Mouse (Mus musculus) skeletal muscle tissue, adult 2 months (tissue): ENCODE results near the gene Fblim1.

Experiments
- DNase-seq: peaks from one replicate; pipeline ENCODE4 v3.0.0-alpha.2; 2012; ENCODE audit warnings: low read depth, low spot score

The Fblim1 gene

DNA sequence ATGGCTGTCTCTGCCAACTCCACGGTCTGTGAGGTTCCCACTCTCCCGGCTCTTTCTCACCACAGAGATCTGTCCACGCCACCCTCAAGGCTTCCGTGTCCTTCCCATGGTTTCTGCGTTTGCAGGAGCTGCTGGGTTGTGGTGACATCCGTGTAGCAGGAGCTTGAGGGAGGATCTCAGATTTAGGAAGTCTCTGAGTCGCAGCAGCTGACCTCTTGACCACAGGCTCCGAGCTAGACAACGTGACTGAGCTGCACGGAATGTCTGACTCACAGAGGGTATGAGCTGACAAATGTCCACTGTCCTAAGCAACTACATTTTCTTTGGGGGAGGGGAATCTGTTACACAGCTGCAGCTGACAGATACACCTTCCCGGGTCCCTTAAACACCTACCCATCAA lies at the start of gene Fblim1:
Gene Fblim1 (minus strand): TSS at position 236 of the 400 bp plus-strand sequence.
- peak; percentile 47 for DNase-seq

DNA sequence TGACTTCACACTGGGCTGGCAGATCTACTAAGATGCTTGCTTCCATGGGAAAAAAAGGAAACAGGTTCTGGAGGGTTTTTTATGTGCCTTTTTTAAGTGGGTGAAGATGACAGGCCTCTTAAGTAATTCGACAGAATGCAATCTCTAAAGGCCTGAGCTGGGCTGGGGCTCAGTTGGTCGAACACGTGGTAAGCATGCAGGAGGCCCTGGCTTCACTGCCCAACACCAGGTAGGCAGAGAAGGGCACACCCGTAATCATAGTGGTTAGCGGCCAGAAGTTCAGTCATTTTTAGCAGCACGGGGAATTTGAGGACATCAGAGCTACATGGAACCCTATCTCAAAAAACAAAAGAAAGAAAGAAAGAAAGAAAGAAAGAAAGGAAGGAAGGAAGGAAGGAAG lies 48.6 kb upstream of the Fblim1 start:
- DNase-seq: no peak

DNA sequence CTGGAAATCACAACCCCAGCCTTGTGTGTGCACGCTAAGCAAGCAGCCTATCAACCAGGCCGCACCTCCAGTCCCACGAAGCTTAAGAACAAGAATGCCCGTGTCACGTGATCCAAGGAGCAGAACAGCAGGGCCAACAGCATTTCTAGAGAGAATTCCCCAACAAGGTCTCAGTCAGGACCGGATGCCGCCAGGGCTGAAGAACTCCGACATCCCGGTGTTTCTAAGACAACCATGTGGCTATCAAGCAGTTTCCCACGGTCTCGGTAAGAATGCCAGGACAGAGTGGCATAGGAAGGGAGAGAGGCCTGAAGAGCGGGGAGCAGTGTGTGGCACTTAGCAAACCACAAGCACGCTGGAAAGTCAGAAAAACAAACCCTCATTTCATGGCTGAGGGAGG lies 47.9 kb upstream of the Fblim1 start:
- DNase-seq: no peak

DNA sequence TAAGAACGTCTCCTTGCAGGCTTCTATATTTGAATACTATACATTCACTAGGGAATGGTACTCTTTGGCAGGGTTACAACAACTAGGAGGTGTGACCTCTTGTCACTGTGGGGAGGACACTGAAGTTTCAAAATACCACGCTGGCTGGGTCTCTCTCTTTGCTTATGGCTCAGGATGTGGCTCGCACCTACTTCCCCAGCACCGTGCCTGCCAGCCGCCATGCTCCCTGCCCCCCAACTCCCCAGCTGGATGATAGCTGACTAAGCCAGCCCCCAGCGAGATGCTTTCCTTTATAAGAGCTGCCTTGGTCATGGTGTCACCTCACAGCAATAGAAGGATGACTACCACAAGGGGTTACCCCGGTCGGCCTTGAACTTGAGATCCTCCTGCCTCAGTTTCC lies 47.1 kb upstream of the Fblim1 start:
- no peak for DNase-seq

DNA sequence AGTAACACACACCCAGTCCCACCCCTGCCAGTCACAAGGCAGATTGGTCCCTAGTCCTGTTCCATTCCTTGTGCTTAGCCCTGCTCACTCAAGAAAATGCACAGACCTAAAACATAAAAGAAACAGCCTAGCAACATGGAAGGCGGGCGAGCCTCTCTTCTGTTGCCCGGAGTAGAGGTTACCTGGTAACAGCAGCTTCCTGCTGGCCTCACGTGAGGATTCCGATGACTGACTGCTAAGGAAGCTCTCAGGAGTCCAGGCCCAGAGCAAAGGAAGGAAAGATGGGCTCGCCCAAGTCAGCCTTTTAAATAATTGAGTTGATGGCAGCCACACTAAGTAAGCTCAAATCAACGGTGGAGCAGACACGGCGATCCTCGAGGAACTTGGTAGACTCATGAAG lies 46.0 kb upstream of the Fblim1 start:
- DNase-seq: no peak

DNA sequence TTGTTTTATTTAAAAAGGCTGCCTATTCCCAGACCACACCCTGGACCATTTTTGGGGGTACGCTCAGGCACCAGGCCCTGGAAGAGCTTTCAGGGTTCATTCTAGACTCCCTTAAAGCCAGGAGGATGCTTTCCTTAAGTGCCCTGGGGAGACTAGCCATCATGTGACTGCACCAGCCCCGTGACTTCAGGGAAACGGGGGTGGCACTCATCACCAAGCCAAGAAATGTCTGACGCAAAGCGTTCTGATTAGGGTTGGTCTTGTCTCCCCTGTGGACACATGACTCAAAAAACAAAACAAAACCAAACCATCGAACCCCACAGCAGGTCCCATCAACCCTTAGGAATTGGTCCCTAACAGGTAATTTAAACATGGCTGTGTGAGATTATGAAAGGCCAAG lies 45.4 kb upstream of the Fblim1 start:
- DNase-seq: no peak

DNA sequence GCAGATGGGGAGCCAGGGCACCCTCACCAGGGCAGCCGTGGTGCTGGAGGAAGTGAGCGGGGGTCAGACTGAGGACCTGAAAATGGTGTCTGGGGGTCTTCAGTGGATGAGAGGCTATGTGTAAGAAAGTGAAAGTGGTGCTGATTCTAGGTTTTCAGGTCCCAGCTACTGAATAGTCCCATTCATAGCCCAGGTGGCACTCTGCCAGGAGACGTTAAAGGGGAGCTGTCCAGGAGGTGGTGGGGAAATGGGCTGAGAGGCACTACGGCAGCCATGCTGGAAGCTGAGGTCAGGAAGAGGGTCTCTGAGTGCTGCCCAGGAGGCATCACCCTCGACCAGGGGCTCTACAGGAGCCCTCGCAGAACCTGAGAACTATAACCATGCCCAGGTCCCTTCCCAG lies 43.3 kb upstream of the Fblim1 start:
- no peak for DNase-seq

DNA sequence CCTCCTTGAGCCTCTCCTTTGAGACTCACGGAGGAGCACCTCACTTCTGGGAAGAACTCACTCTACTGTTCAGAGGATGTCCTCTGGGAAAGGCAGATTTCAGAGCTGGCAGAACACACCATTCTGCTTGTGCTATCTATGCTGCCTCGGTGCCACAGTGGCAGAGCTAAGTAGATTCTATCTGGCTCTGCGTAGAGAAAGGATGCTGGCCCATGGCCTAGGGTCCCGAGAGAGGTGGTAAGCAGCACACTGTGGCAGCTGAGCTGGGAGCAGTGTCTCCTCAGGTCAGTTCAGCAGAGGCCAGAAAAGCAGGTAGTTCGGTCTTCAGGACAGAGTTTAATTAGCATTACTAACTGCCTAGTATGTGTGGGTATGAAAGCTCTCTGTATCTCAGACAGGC lies 42.4 kb upstream of the Fblim1 start:
- peak; percentile 66 for DNase-seq

DNA sequence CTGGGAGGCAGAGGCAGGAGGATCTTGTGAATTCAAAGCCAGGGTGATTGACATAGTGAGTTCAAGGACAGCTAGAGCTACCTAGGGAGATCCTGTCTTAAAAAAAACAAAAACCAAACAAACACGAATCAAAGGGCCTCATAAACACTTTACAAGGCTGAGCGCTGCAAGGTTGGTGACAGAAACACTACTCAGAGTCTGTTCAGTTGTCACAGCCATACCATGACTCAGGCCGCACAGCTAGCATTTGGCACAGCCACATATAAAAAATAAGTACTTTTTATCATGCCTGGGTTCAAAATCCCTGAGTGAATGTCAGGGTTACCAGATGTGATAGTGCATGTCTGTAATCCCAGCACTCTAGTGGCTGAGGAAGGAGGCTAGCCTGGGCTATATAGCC lies 41.3 kb upstream of the Fblim1 start:
- DNase-seq: no peak

DNA sequence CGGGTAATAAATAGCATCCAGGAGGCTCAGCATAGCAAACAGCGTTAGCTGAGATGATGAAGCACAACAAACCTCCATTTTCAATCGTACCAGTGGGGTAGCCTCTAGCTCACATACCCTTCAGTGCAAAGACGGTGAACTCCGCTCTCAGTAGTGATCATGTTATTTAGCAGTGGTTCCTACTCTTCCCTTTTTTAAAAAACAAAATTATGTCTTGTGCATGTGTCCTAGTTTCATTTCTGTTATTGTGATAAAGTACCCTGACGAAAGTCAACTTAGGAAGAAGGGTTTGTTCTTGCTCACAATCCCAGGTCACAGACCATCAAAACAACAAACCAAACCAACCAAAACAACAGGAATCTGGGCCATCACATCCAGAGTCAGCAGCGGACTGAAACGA lies 40.1 kb upstream of the Fblim1 start:
- DNase-seq: no peak

DNA sequence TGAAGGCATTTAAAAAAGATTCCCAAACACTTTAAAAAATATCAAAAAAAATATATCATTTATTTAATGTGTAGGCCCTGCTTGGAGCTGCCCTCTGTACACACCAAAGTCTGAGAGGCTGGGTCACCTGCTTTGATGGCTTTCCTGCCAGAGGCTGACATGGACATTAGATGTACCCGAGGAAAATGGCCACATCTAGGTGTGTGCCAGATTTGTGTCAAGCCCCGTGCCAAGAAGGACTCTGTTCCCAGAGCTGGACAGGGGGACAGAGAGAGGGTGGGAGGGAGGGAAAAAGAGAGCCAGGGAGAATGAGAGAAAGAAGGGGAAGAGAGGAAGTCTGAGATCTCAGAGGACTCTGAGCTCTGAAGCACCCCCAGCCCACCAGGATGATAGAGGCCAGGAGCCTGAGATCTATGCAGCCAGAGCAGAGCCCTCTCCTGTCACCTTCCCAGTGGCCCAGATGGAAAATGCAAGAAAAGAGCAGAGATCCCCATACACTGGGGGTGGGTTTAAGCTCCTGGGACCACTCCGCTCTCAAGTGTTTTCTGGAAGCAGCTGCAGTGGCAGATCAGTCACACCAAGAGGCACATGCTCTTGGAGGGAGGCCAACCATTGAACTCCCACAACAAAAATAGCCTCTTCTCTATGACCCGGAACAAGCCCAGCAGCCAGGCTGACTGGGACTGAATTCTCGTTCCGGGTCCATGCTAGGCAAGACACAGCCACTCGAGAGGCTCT lies 37.4 kb upstream of the Fblim1 start:
- peak; percentile 88 for DNase-seq

DNA sequence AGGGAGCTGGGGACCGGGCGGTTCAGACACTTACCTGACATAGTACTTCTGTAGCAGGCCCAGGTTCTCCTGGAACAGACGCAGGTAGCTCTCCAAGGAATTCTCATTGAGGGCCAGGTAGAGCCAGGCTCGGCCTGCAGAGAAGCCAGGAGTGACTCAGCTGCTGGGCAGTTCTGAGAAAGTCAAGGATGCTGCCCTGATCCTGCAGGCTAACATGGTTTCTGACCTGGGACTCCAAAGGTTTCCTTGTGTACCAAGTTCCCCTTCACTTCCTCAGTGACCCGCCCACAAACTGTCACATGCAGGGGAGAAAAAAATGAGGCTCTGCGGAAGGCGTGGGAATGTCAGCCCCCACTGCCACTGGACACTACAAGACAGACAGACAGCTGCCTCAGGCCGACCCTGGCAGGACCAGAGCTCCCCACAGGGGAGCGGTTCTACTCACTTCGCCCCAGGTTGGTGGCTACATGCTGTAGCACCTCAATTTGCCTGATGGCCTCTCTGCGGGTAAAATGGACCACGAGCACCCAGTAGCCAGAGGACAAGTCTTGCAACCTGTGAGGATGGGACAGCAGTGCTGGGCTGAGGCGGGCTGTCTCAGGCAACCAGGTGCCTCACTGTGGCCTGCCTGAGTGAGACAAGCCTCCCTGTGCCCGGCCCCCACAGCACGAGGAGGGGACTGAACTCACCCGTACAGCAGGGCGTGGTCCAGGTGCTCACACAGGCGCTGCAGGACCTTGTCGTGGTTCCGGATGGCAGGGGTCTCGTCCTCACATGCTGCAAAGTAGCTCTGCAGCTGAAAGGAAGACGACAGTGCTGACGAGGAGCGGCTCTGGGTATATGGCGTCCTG lies 36.3 kb upstream of the Fblim1 start:
- no peak for DNase-seq

DNA sequence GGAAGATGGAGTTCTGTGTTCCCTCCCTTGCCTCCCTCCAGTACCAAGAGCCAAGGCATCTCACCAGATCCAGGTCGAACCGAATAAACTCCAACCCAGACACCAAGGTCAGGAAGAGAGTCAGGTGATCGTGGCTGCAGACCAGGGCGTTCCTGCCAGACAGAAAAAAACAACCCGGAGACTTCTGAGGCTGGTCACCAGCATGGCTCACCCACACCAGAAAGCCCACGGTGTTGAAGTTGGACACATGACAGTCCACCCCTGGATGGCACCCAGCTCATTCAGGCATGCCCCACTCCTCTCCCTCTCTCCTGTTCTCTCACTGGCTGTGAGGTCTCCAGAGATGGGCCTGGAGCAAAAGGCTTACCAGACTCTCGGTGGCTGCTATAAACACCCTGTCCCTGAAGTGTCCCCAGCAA lies 35.5 kb upstream of the Fblim1 start:
- DNase-seq: peak; percentile 52

DNA sequence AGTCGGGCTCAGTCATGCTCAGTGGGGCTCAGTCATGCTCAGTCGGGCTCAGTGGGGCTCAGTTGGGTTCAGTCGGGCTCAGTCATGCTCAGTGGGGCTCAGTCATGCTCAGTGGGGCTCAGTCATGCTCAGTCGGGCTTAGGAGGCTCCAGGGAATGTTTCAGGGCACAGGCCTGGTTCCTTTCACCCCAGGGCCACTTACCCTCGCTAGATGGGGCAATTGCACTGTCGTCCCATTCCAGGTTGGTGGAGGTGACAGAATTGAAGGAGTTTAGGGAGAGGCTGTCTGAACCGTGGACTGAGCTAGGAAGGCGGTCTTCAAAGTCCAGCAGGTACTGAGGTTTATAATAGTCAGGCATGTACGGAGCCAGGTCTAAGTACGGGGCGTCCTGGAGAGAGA lies 33.6 kb upstream of the Fblim1 start:
- DNase-seq: no peak

DNA sequence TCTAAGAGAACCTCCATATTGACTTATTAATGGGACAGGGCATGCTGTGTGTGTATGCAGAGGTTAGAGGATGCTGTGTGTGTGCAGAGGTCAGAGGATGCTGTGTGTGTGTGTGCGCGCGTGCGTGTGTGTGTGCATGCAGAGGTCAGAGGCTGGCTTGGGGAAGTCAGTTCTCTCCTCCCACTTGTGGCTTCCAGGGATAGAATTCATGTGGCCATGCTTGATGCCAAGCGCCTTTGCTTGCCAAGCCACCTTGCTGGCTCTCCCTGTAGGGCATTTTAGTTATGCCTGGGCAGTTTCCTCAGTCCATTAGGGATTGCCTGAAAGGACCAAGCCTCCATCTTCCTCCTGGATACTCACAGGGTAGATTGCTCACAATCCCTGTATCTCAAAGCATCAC lies 30.8 kb upstream of the Fblim1 start:
- no peak for DNase-seq

DNA sequence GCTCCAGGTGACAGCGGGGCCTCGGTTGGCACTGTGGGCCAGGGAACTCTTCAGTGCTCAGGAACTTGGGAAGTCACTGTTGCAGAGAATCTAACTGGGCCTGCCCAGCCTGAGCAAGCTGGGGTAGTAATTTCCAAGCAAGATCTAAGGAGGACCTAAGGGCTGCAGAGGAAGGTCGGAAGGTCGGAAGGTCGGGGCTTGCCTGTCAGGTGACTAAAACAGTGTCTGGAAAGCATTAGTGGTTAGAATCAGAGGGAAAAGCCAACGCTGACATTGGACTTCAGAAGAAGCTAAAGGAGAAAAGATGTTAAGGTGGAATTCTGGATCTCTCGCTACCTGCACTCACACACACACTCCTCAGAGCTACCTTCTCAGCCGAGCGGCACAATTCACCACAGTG lies 30.1 kb upstream of the Fblim1 start:
- DNase-seq: no peak

DNA sequence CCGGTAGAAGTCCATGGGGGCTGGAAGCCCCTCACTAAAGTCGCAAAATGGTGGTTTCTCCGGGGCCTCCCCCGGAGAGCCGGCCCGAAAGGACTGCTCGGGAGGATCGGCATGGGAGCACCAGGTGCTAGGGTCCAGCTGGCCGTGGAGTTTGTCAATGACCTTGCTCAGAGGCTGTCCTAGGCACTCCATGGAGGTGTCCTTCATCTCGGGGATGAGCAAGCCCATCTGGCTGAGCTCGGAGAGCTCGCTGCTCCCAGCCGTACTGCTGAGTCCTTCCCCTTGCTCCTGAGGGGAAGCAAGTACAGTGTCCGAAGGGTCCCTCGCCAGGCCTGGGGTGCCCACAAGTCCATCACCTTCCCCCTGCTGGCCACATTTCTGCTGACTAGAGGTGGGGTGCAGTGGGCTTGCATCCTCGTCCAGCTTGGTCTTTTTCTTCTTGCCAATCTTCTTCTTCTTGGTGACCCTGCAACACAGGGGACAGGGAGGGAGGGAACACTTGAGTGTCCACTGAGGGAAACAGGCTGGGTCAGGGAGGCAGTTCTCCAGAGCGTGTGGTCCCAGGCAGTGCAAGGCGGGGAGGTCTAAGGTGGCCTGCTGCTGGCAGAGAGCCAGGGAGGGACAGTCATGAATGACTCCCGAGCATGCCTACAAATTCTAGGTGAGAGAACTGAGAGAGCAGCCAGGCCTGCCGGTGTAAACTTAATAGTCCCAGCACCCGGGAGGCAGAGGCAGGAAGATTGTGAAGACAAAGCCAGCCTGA lies 26.4 kb upstream of the Fblim1 start:
- DNase-seq: no peak

DNA sequence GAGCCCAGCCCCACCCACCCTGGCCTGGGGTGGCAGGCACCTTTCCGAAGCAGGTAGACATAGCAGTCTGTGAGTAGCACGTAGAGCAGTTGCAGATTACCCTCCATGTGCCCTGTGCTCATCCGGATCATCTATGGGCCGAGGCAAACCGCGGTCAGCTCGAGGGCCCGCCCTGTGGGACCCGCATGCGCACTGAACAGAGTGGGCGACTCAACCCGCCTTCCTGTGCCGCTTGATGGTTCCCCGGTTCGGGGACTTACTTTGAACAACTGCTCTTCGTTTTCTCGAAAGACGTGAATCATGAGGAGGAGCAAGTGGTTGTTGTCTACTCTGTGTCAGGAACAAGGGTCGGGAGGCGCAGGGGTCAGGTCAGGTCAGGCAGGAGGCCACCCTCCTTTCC lies 25.4 kb upstream of the Fblim1 start:
- DNase-seq: no peak

DNA sequence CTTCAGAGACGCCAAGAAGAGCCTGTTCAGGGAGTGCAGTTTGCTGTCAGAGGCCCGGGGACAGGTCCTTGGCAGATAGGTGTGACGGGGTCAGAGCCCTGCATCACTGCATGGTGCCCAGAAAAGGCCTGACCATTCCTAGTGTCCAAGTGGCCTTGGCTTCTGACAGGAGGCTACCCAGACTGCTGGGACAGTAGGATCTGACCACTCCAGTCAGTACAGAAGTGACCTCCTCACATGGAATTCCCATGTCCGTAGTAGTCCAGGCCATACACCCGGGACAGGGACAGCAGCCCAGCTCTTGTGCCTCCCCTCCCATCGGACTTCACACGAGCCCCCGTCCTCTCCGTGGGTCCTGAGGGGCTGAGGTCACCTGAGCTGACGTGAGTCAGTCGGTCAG lies 24.1 kb upstream of the Fblim1 start:
- DNase-seq: no peak

DNA sequence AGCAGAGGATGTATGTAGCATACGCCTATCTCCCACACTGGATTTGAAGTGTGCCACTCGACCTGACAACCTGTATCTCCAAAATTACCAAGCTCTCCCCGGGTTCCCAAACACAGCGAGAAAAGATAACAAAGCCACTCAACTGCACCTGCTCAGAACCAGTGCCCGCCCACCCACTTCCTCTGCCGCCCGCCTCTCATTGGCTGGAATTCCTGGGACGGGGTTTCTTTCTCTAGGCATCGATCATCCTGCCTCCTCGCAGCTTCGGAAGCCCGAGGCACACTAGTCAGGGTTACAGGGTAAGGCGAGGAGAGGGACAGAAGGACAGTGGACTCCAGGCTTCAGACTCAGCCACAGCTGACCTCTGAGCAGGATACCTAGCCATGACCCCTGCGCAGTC lies 22.8 kb upstream of the Fblim1 start:
- DNase-seq: no peak

DNA sequence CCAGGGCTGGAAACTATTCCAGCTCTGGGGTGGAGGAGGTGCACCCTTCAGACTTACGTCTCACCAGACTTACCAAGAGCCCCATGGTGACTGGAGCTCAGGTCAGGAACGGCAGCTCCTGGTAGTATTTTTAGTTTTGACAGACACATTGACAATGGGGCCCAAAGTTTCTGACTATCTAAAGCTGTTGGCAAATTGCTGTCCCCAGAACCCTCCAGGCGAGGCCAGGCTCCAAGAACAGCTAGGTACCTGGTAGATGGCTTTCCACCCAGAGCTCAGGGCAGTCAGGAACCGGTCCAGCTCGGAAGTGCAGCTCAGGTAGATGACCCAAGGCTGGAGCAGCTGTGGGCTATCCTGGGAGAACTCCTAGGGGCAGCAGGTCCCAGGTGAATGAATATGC lies 21.6 kb upstream of the Fblim1 start:
- DNase-seq: no peak

DNA sequence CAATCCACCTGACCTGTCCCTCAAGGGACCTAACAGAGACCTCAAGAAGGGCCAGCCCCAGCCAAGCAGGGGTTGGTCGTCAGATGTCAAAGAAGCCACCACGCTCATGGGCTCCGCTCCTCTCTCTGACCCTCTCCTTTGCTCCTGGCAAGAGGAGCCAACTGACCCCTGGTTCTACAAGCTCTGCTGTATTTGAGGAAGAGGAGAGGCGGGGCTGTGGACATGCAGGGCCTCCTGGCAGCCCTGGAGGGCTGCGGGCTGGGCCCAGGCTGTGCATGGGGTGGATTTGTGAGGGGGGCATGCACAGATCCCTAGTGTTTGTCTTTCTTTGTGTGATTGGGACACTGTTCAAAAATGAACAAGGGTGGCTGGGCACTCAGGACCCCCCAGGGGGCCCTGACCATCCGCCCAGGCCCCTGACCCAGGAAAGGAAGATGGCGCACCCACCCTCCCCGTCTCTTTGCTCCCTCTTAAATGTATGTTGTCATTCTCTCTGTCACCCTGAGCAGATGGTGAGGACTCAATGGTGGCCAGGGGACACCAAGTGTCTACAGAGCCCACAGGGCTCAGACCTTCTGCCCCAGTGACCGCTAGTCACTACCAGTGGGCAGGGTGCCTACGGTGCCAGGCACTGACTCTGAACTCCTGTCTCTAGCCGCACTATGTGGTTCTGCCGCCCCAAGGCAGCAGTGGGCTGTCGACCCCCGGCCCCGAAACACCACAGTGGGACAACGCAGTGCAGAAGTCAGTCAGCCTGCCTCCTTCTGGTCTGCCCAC lies 20.1 kb upstream of the Fblim1 start:
- no peak for DNase-seq
